Mouse (Mus musculus): Measurements from ENCODE around the gene Mab21l2. TPM values are rescaled to one million over a fixed set of nuclear protein-coding genes. Genes with fewer than 3 reads are reported as not detected.

Gene Mab21l2
- polyA plus RNA-seq, 1 experiment, result 0.04 TPM

DNA sequence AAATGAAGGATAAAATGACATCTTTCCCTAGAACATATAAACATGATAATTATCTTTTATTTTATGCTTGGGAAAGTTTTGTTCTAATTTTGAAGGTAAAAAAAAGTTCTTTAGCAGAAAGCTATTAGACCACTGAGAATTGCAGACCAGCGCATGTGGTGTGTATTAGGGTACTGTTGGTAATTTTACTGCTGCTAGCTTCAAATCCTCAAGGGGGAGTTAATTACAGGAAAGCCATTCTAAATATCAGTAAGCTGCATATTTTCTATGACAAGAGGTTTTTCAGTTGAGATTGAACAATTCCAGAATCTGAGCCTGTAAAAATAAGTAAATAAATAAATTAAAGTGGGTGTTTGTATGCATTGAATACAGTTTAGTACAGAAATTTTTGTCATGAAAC, 11.7 kb downstream of the Mab21l2 start:
- Histone ChIP-seq H3ac (ENCODE audit: control insufficient read depth, insufficient read length, low read depth) (no peak overlapping the region), H3K36me3 (ENCODE audit: control insufficient read depth, insufficient read depth) (no peaks in the 10 kb centered on the region), H3K27me3 (ENCODE audit: control insufficient read depth, insufficient read depth, insufficient read length) (no peaks in the 10 kb centered on the region), H3K4me3 (ENCODE audit: insufficient read depth, poor library complexity, severe bottlenecking) (no peak overlapping the region), H3K79me2 (ENCODE audit: control insufficient read depth, insufficient read depth) (no peaks in the 10 kb centered on the region), H3K79me3 (ENCODE audit: low read depth) (no peaks in the 10 kb centered on the region)
- TF ChIP-seq CTCF (IDR thresholded peaks at IDR 0.05; ENCODE audit: control insufficient read depth, insufficient read depth, insufficient read length) (no peak), USF1 (IDR thresholded peaks at IDR 0.05; ENCODE audit: low read depth) (no peak), MYOG (IDR thresholded peaks at IDR 0.05; ENCODE audit: control insufficient read depth, extremely low read depth, insufficient read length) (no peak), MAX (IDR thresholded peaks at IDR 0.05) (no peak), MYOD1 (IDR thresholded peaks at IDR 0.05; ENCODE audit: control insufficient read depth, insufficient read length, low read depth) (no peak), CEBPB (IDR thresholded peaks at IDR 0.05; ENCODE audit: low read depth) (no peak), FOSL1 (IDR thresholded peaks at IDR 0.05; ENCODE audit: insufficient read depth, low read length, poor library complexity, severe bottlenecking) (no peak)

DNA sequence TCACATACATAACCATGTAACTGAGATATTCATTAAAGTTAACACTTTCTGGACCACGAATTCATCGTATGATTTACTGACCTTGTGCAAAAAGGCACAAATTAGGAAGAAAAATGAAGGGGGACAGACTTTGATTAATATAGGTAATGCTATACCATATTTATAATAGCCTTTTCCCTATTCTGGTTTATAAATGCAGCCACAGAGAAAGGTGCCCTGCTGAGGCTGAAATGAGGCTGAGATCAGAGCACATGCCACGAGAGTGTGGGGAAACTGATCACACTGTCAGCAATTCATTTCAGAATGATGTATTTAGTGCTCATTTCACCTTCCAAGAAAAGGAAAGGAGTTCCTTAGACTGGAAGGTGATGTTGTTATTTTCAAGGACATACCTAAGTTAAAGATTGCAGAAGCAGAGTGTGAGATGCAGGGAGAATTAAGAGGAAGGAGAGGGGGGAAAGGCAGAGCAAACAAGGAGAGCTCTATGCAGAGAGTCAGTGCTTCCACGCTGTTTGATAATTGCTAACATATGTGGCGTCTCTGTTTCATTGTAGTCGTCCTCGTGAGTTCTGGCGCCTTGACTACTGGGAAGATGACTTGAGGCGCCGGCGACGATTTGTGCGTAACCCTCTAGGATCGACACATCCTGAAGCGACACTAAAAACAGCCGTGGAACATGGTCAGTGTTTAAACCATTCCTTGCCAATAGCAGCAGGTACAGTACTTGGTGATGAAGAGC, 16.7 kb downstream of the Mab21l2 start:
- Histone ChIP-seq H3K79me3 (ENCODE audit: low read depth) (no peaks in the 10 kb centered on the region), H3K4me3 (ENCODE audit: insufficient read depth, poor library complexity, severe bottlenecking) (no peak overlapping the region), H3K36me3 (ENCODE audit: control insufficient read depth, insufficient read depth) (no peaks in the 10 kb centered on the region), H3ac (ENCODE audit: control insufficient read depth, insufficient read length, low read depth) (no peak overlapping the region), H3K79me2 (ENCODE audit: control insufficient read depth, insufficient read depth) (no peaks in the 10 kb centered on the region), H3K27me3 (ENCODE audit: control insufficient read depth, insufficient read depth, insufficient read length) (no peaks in the 10 kb centered on the region)
- TF ChIP-seq CTCF (IDR thresholded peaks at IDR 0.05; ENCODE audit: control insufficient read depth, insufficient read depth, insufficient read length) (no peak), MYOG (IDR thresholded peaks at IDR 0.05; ENCODE audit: control insufficient read depth, extremely low read depth, insufficient read length) (no peak), MYOD1 (IDR thresholded peaks at IDR 0.05; ENCODE audit: control insufficient read depth, insufficient read length, low read depth) (no peak), MAX (IDR thresholded peaks at IDR 0.05) (no peak), FOSL1 (IDR thresholded peaks at IDR 0.05; ENCODE audit: insufficient read depth, low read length, poor library complexity, severe bottlenecking) (no peak), CEBPB (IDR thresholded peaks at IDR 0.05; ENCODE audit: low read depth) (no peak), USF1 (IDR thresholded peaks at IDR 0.05; ENCODE audit: low read depth) (no peak)

DNA sequence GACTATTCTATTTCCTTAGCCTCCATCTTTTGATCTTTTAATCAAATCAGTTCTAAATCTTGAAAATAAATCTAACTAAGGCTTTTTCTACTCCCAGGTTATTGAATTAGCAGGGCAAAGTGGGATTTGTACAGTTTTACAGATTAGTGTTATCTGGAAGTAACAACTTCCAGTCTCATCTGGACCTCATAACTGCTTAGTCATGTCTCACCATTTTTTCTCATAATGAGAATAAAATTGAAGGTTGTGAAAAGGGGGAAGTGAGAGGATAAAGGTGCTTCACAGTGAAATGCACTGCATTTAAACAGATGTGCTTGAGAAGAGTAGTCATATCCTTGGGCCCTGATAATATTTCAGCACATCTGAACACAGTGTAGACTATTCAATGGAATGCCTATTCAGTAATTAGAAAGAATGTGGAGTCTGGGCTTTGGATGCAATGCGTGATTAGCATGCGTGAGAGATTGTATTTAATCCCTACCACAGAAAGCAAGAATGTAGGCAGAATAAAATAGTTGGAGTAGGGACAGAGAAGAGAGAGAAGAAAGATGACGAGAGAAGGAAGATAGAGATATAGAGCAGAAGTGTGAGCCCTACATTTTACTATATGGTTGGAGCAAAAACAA, 25.4 kb downstream of the Mab21l2 start:
- no peak overlapping the region for H3K4me3 ChIP-seq (ENCODE audit: insufficient read depth, poor library complexity, severe bottlenecking)
- H3K79me3 ChIP-seq (ENCODE audit: low read depth), result no peaks in the 10 kb centered on the region
- no peak for TF ChIP-seq CTCF (IDR thresholded peaks at IDR 0.05; ENCODE audit: control insufficient read depth, insufficient read depth, insufficient read length)
- no peak for TF ChIP-seq CEBPB (IDR thresholded peaks at IDR 0.05; ENCODE audit: low read depth)
- no peak for TF ChIP-seq MYOD1 (IDR thresholded peaks at IDR 0.05; ENCODE audit: control insufficient read depth, insufficient read length, low read depth)
- TF ChIP-seq MYOG (IDR thresholded peaks at IDR 0.05; ENCODE audit: control insufficient read depth, extremely low read depth, insufficient read length), result no peak
- no peak for TF ChIP-seq MAX (IDR thresholded peaks at IDR 0.05)
- TF ChIP-seq USF1 (IDR thresholded peaks at IDR 0.05; ENCODE audit: low read depth), result no peak
- TF ChIP-seq FOSL1 (IDR thresholded peaks at IDR 0.05; ENCODE audit: insufficient read depth, low read length, poor library complexity, severe bottlenecking), result no peak
- H3ac ChIP-seq (ENCODE audit: control insufficient read depth, insufficient read length, low read depth), result no peak overlapping the region
- no peaks in the 10 kb centered on the region for H3K36me3 ChIP-seq (ENCODE audit: control insufficient read depth, insufficient read depth)
- no peaks in the 10 kb centered on the region for H3K27me3 ChIP-seq (ENCODE audit: control insufficient read depth, insufficient read depth, insufficient read length)
- H3K79me2 ChIP-seq (ENCODE audit: control insufficient read depth, insufficient read depth), result no peaks in the 10 kb centered on the region

DNA sequence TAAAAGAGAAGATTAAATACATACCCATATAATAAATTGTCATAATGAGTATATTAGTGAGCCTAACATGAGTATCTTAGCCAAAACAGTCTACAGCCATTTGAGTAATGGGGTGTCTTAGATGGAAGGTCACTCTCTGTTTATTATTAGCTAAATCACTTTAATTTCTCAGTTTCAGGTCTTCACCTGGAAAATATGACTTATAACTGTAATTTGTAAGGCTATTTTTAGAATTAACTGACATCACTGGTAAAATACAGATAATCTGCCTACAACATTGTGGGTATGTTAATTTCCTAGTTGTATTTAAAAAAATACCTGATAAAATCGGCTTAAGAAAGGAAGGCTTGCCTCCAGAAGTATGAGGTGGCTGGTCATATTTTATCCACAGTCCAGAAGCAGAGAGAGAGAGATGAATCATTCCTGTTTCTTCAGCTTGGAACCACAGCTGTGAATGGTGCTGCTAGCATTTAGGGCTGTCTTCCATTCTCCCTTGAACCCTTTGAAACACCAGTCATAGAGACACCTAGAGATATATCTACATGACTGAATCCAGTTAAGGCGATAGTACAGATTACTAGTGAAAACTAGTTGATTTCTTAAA, 29.8 kb downstream of the Mab21l2 start:
- H3K4me3 ChIP-seq (ENCODE audit: insufficient read depth, poor library complexity, severe bottlenecking), result no peak overlapping the region
- H3K79me3 ChIP-seq (ENCODE audit: low read depth), result no peaks in the 10 kb centered on the region
- H3K27me3 ChIP-seq (ENCODE audit: control insufficient read depth, insufficient read depth, insufficient read length), result no peaks in the 10 kb centered on the region
- H3ac ChIP-seq (ENCODE audit: control insufficient read depth, insufficient read length, low read depth), result no peak overlapping the region
- H3K79me2 ChIP-seq (ENCODE audit: control insufficient read depth, insufficient read depth), result no peaks in the 10 kb centered on the region
- no peaks in the 10 kb centered on the region for H3K36me3 ChIP-seq (ENCODE audit: control insufficient read depth, insufficient read depth)
- TF ChIP-seq MAX (IDR thresholded peaks at IDR 0.05) (no peak), USF1 (IDR thresholded peaks at IDR 0.05; ENCODE audit: low read depth) (no peak), CTCF (IDR thresholded peaks at IDR 0.05; ENCODE audit: control insufficient read depth, insufficient read depth, insufficient read length) (no peak), FOSL1 (IDR thresholded peaks at IDR 0.05; ENCODE audit: insufficient read depth, low read length, poor library complexity, severe bottlenecking) (no peak), CEBPB (IDR thresholded peaks at IDR 0.05; ENCODE audit: low read depth) (no peak), MYOD1 (IDR thresholded peaks at IDR 0.05; ENCODE audit: control insufficient read depth, insufficient read length, low read depth) (no peak), MYOG (IDR thresholded peaks at IDR 0.05; ENCODE audit: control insufficient read depth, extremely low read depth, insufficient read length) (no peak)

DNA sequence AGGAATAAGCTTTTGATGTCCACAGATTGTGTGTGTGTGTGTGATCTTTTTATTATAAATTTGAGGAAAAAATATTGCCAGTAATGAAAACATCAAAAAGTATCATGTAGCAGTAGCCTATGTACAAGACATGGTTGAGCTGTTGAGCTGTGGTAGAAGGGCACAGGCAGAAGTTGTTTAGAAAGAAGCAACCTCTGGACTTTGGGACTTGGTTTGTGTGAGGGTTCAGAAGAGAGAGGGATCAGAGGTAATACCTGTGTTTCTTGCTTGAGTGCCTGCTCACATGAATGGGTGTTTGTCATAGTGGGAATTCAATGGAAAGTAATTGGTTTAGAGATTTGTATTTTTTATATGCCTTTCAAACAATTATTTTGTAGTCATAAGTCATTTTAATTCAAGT, 47.8 kb downstream of the Mab21l2 start:
- TF ChIP-seq USF1 (IDR thresholded peaks at IDR 0.05; ENCODE audit: low read depth) (no peak), MYOD1 (IDR thresholded peaks at IDR 0.05; ENCODE audit: control insufficient read depth, insufficient read length, low read depth) (no peak), FOSL1 (IDR thresholded peaks at IDR 0.05; ENCODE audit: insufficient read depth, low read length, poor library complexity, severe bottlenecking) (no peak), MYOG (IDR thresholded peaks at IDR 0.05; ENCODE audit: control insufficient read depth, extremely low read depth, insufficient read length) (no peak), CEBPB (IDR thresholded peaks at IDR 0.05; ENCODE audit: low read depth) (no peak), CTCF (IDR thresholded peaks at IDR 0.05; ENCODE audit: control insufficient read depth, insufficient read depth, insufficient read length) (no peak)

More for the DNA sequence above, 47.8 kb downstream of the Mab21l2 start:
- Histone ChIP-seq H3K36me3 (ENCODE audit: control insufficient read depth, insufficient read depth) (no peaks in the 10 kb centered on the region), H3K4me3 (ENCODE audit: insufficient read depth, poor library complexity, severe bottlenecking) (no peak overlapping the region), H3K27me3 (ENCODE audit: control insufficient read depth, insufficient read depth, insufficient read length) (no peaks in the 10 kb centered on the region), H3K79me3 (ENCODE audit: low read depth) (no peaks in the 10 kb centered on the region), H3K79me2 (ENCODE audit: control insufficient read depth, insufficient read depth) (no peaks in the 10 kb centered on the region), H3ac (ENCODE audit: control insufficient read depth, insufficient read length, low read depth) (no peak overlapping the region)
